Mouse (Mus musculus): Measurements from ENCODE around the gene H2-Ob.

- no peak for TF ChIP-seq CTCF (IDR thresholded peaks at IDR 0.05; ENCODE audit: low read depth, low read length)
- TF ChIP-seq POLR2A (IDR thresholded peaks at IDR 0.05; ENCODE audit: extremely low read depth, insufficient read depth, low read length): no peak
These were observed at the start of gene H2-Ob for GRCm38 (mm10) chr17:34238706-34239105.
